Mouse (Mus musculus) ES-E14 (cell line): ENCODE measurements around the gene Pten.

Source experiments
- CHD2 ChIP-seq: IDR thresholded peaks from 2 replicates; pipeline ENCODE4 v1.6.1; 2014; ENCODE audit warnings: mild to moderate bottlenecking, low read depth, low read length, inconsistent platforms
- HCFC1 ChIP-seq: IDR thresholded peaks from 2 replicates; pipeline ENCODE4 v1.6.1; 2012; ENCODE audit warnings: low read length, inconsistent platforms, borderline replicate concordance; ENCODE audit not compliant: insufficient read depth
- MAFK ChIP-seq: IDR thresholded peaks from 2 replicates; pipeline ENCODE4 v1.6.1; 2014; ENCODE audit warnings: mild to moderate bottlenecking, low read depth, low read length, inconsistent platforms; ENCODE audit not compliant: insufficient read depth
- ZC3H11A ChIP-seq: IDR thresholded peaks from 2 replicates; pipeline ENCODE4 v1.6.1; 2012; ENCODE audit warnings: low read depth, mild to moderate bottlenecking, inconsistent platforms, low read length, borderline replicate concordance
- ZNF384 ChIP-seq: IDR thresholded peaks from 2 replicates; pipeline ENCODE4 v1.6.1; 2012; ENCODE audit warnings: low read depth, low read length, inconsistent platforms

DNA sequence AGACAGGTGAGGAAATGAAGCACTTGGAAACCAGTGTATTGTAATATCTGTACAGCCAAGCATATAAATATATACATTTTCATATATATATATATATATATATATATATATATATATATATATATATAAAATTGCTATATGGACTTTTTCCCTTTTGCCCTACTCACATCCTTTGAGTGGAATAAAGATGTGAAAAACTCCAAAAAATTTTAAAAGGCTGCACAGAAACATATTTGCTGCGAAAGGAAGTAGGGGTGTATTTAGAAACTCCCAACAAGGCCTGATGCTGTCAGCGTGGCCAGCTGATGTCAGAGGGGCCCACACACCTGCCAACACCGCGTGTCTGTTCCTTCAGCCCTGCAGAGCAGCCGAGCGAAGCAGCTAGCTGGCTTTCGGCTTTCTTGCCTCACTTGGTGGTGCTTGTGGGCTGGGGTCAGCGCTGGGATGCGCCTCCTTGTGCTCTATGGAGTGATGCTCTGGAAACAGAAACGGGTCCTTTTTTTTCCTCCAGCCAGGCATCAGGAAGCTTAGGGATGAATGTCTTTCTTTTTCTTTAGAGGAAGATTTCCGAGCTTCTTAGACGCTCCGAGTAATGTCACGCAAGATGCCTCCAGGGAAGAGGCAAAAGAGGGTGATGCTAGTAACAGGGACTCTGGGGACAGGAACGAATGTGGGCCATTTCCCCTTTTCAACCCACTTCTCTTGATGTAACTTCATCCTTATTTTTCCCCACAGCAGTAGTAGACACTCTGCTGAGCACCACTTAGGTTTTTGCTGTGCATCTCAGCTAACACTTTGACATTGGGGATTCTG lies 2.9 kb upstream of the Pten start:
- TF ChIP-seq MAFK = no peak
- no peak for TF ChIP-seq ZNF384
- no peak for TF ChIP-seq HCFC1
- no peak for TF ChIP-seq CHD2
- TF ChIP-seq ZC3H11A = no peak
